Mouse (Mus musculus) embryonic facial prominence, embryonic 14.5 days (tissue): ENCODE measurements around the gene Babam2. TPM values are rescaled to one million over a fixed set of nuclear protein-coding genes. Genes with fewer than 3 reads are reported as not detected.
A peak's percentile ranks its signal among the peaks of the same experiment; 100 is the strongest.

Source experiments
- ATAC-seq: fragments of 200-750 bp; cut with Nextera tagmentation; 2 replicates; pipeline ENCODE4 v1.8.0; 2017; ENCODE audit warnings: low read depth, moderate number of reproducible peaks, moderate TSS enrichment
- DNase-seq: peaks from one replicate; pipeline ENCODE4 v3.0.0-alpha.2; 2015; ENCODE audit warnings: low spot score
- H3K27ac ChIP-seq: fragments of 300-500 bp; sonication (generic); replicated peaks from 2 replicates; pipeline ENCODE4 v1.5.1; 2014; ENCODE audit warnings: low read depth, mild to moderate bottlenecking, low read length, moderate library complexity
- H3K27me3 ChIP-seq: fragments of 300-500 bp; sonication (generic); replicated peaks from 2 replicates; pipeline ENCODE4 v1.6.1; 2014; ENCODE audit warnings: low read length; ENCODE audit not compliant: control insufficient read depth, insufficient read depth
- H3K36me3 ChIP-seq: fragments of 300-500 bp; sonication (generic); 2 replicates; pipeline ENCODE4 v1.6.1; 2014; ENCODE audit warnings: low read length, mixed read lengths; ENCODE audit not compliant: control insufficient read depth, insufficient read depth
- H3K4me1 ChIP-seq: fragments of 300-500 bp; sonication (generic); 2 replicates; pipeline ENCODE4 v1.6.1; 2014; ENCODE audit warnings: antibody characterized with exemption, low read length; ENCODE audit not compliant: control insufficient read depth, insufficient read depth
- H3K4me2 ChIP-seq: fragments of 300-500 bp; sonication (generic); 2 replicates; pipeline ENCODE4 v1.6.1; 2014; ENCODE audit warnings: low read depth, mild to moderate bottlenecking, low read length, moderate library complexity, mixed read lengths
- H3K4me3 ChIP-seq: fragments of 300-500 bp; sonication (generic); 2 replicates; pipeline ENCODE4 v1.5.1; 2014; ENCODE audit warnings: low read depth, mild to moderate bottlenecking, low read length
- H3K9ac ChIP-seq: fragments of 300-500 bp; sonication (generic); 2 replicates; pipeline ENCODE4 v1.6.1; 2014; ENCODE audit warnings: low read depth, mild to moderate bottlenecking, low read length, moderate library complexity, mixed read lengths
- H3K9me3 ChIP-seq: fragments of 300-500 bp; sonication (generic); 2 replicates; pipeline ENCODE4 v1.6.1; 2016; ENCODE audit warnings: low read length; ENCODE audit not compliant: control insufficient read depth
- WGBS: fragments of 180-500 bp; shearing (Covaris S2); extraction: QIAGEN DNeasy Blood & Tissue Kit; methylation state at CpG from one replicate; pipeline ENCODE4 v1.1.7; 2014; 5-methylcytosine and 5-hydroxymethylcytosine counted together
- polyA plus RNA-seq: library from polyadenylated mRNA; unstranded; fragments of >200 nt; fragmentation: Nextera tagmentation; extraction: Ambion mirVana; gene quantifications from 2 replicates; pipeline ENCODE4 v1.2.1, GENCODE M21; 2014

Babam2 gene
- polyA plus RNA-seq, 1 experiment from 2014 or later, result 37.6 TPM

GRCm38 (mm10) chr5:31862753-31863468, 165.4 kb downstream of the Babam2 start:
- Histone ChIP-seq H3K4me2 (no peak overlapping the region), H3K27me3 (no peaks in the 10 kb centered on the region)
- no peak for DNase-seq

GRCm38 (mm10) chr5:31864095-31864494, 166.6 kb downstream of the Babam2 start:
- no peaks in the 10 kb centered on the region for H3K36me3 ChIP-seq
- WGBS, result 72% methylated on average over 2 of the region's 2 CpGs
- no peak overlapping the region for H3K4me3 ChIP-seq
- H3K9ac ChIP-seq, result no peak overlapping the region
- no peaks in the 10 kb centered on the region for H3K9me3 ChIP-seq
- DNase-seq (no peak), ATAC-seq (no peak)
- no peak overlapping the region for H3K27ac ChIP-seq
- peaks cover 2% of the 10 kb centered on the region; the same call in 1 of the 2 replicates for H3K4me1 ChIP-seq
- H3K27me3 ChIP-seq, result no peaks in the 10 kb centered on the region
- H3K4me2 ChIP-seq, result no peak overlapping the region

More at GRCm38 (mm10) chr5:31862753-31863468, 165.4 kb downstream of the Babam2 start:
- ATAC-seq, result no peak
- 67% methylated on average over 1 of the region's 1 CpGs for WGBS
- Histone ChIP-seq H3K4me1 (peaks cover 2% of the 10 kb centered on the region; the same call in 1 of the 2 replicates), H3K9ac (no peak overlapping the region), H3K9me3 (no peaks in the 10 kb centered on the region), H3K36me3 (no peaks in the 10 kb centered on the region), H3K4me3 (no peak overlapping the region), H3K27ac (no peak overlapping the region)

- no peak for ATAC-seq
- WGBS, result 65% methylated on average over 3 of the region's 3 CpGs
- Histone ChIP-seq H3K9ac (no peak overlapping the region), H3K4me1 (no peaks in the 10 kb centered on the region; the same call in 1 of the 2 replicates), H3K4me3 (no peak overlapping the region), H3K27ac (no peak overlapping the region), H3K27me3 (no peaks in the 10 kb centered on the region), H3K36me3 (no peaks in the 10 kb centered on the region), H3K4me2 (no peak overlapping the region), H3K9me3 (no peaks in the 10 kb centered on the region)
- no peak for DNase-seq
These were observed 168.6 kb downstream of the Babam2 start for GRCm38 (mm10) chr5:31866071-31866470.

GRCm38 (mm10) chr5:31870856-31871520, 173.5 kb downstream of the Babam2 start:
- 78% methylated on average over 8 of the region's 8 CpGs for WGBS
- Histone ChIP-seq H3K4me3 (no peak overlapping the region), H3K27me3 (no peaks in the 10 kb centered on the region), H3K4me2 (no peak overlapping the region), H3K36me3 (no peaks in the 10 kb centered on the region), H3K9ac (no peak overlapping the region), H3K27ac (no peak overlapping the region), H3K9me3 (no peaks in the 10 kb centered on the region), H3K4me1 (peaks cover 2% of the 10 kb centered on the region)
- DNase-seq (no peak), ATAC-seq (no peak)

- H3K4me2 ChIP-seq, result no peak overlapping the region
- H3K9ac ChIP-seq, result no peak overlapping the region
- H3K4me3 ChIP-seq, result no peak overlapping the region
- DNase-seq, result no peak
- H3K4me1 ChIP-seq, result peaks cover 11% of the 10 kb centered on the region
- H3K36me3 ChIP-seq, result no peaks in the 10 kb centered on the region
- ATAC-seq, result no peak
- 85% methylated on average over 2 of the region's 2 CpGs for WGBS
- H3K27me3 ChIP-seq, result no peaks in the 10 kb centered on the region
- H3K9me3 ChIP-seq, result no peaks in the 10 kb centered on the region
- no peak overlapping the region for H3K27ac ChIP-seq
These were observed 175.8 kb downstream of the Babam2 start for GRCm38 (mm10) chr5:31873328-31873727.

GRCm38 (mm10) chr5:31874543-31874942, 177.1 kb downstream of the Babam2 start:
- DNase-seq (no peak), ATAC-seq (no peak)
- H3K27me3 ChIP-seq, result no peaks in the 10 kb centered on the region
- H3K9ac ChIP-seq, result no peak overlapping the region
- H3K4me1 ChIP-seq, result peaks cover 11% of the 10 kb centered on the region
- no peak overlapping the region for H3K4me3 ChIP-seq
- no peaks in the 10 kb centered on the region for H3K36me3 ChIP-seq
- H3K27ac ChIP-seq, result no peak overlapping the region
- H3K9me3 ChIP-seq, result no peaks in the 10 kb centered on the region
- H3K4me2 ChIP-seq, result no peak overlapping the region
- 85% methylated on average over 1 of the region's 1 CpGs for WGBS

- Histone ChIP-seq H3K27me3 (no peaks in the 10 kb centered on the region), H3K4me3 (no peak overlapping the region), H3K9ac (no peak overlapping the region), H3K36me3 (no peaks in the 10 kb centered on the region), H3K27ac (no peak overlapping the region), H3K4me1 (peaks cover 11% of the 10 kb centered on the region), H3K4me2 (no peak overlapping the region), H3K9me3 (no peaks in the 10 kb centered on the region)
- WGBS, result 69% methylated on average over 3 of the region's 3 CpGs
- ATAC-seq (no peak), DNase-seq (no peak)
These were observed 178.0 kb downstream of the Babam2 start for GRCm38 (mm10) chr5:31875443-31875842.

- Histone ChIP-seq H3K36me3 (no peaks in the 10 kb centered on the region), H3K27me3 (no peaks in the 10 kb centered on the region), H3K9me3 (no peaks in the 10 kb centered on the region), H3K27ac (peak overlapping the region; percentile 67), H3K4me1 (peaks cover 11% of the 10 kb centered on the region), H3K4me2 (no peak overlapping the region), H3K4me3 (no peak overlapping the region), H3K9ac (no peak overlapping the region)
- peak; percentile 75 for DNase-seq
- 63% methylated on average over 8 of the region's 8 CpGs for WGBS
- no peak for ATAC-seq
These were observed 178.9 kb downstream of the Babam2 start for GRCm38 (mm10) chr5:31876216-31876974.
